Mouse (Mus musculus) right cerebral cortex, adult 2 months (tissue): ENCODE measurements around the gene Atg7.

Experiments used
- DNase-seq, 2 experiments: peaks; one replicate each; pipeline ENCODE4 v3.0.0; 2021 to 2022; ENCODE audit warnings: low spot score in 2 of 2

Gene Atg7

GRCm38 (mm10) chr6:114684407-114684806 lies 41.5 kb downstream of the Atg7 start:
- DNase-seq = no peak

- no peak for DNase-seq
Measured at GRCm38 (mm10) chr6:114685412-114685811, 42.5 kb downstream of the Atg7 start.

GRCm38 (mm10) chr6:114687035-114687434 lies 44.1 kb downstream of the Atg7 start:
- no peak for DNase-seq

GRCm38 (mm10) chr6:114690661-114691060 lies 47.8 kb downstream of the Atg7 start:
- no peak for DNase-seq

- DNase-seq = peak in 1 of 2 experiments; percentile 31
Measured at GRCm38 (mm10) chr6:114691530-114691929, 48.6 kb downstream of the Atg7 start.

- no peak for DNase-seq
Measured at GRCm38 (mm10) chr6:114692691-114693090, 49.8 kb downstream of the Atg7 start.

GRCm38 (mm10) chr6:114697646-114698490 lies 55.0 kb downstream of the Atg7 start:
- DNase-seq = peak; percentile 77 to 87

GRCm38 (mm10) chr6:114698578-114698977 lies 55.7 kb downstream of the Atg7 start:
- DNase-seq = no peak

GRCm38 (mm10) chr6:114700704-114701103 lies 57.8 kb downstream of the Atg7 start:
- DNase-seq = no peak

- DNase-seq = no peak
Measured at GRCm38 (mm10) chr6:114707032-114707431, 64.1 kb downstream of the Atg7 start.

GRCm38 (mm10) chr6:114712242-114713050 lies 69.5 kb downstream of the Atg7 start:
- peak; percentile 71 to 74 for DNase-seq

GRCm38 (mm10) chr6:114713538-114713937 lies 70.6 kb downstream of the Atg7 start:
- DNase-seq = no peak

GRCm38 (mm10) chr6:114714654-114715053 lies 71.8 kb downstream of the Atg7 start:
- no peak for DNase-seq

GRCm38 (mm10) chr6:114715289-114716030 lies 72.6 kb downstream of the Atg7 start:
- DNase-seq = no peak

- DNase-seq = no peak
Measured at GRCm38 (mm10) chr6:114719100-114719499, 76.2 kb downstream of the Atg7 start.

GRCm38 (mm10) chr6:114719665-114720064 lies 76.8 kb downstream of the Atg7 start:
- DNase-seq = no peak

GRCm38 (mm10) chr6:114722046-114722445 lies 79.1 kb downstream of the Atg7 start:
- DNase-seq = peak in 1 of 2 experiments; percentile 43

- peak; percentile 80 to 84 for DNase-seq
Measured at GRCm38 (mm10) chr6:114723925-114724324, 81.0 kb downstream of the Atg7 start.

- DNase-seq = no peak
Measured at GRCm38 (mm10) chr6:114724351-114724750, 81.5 kb downstream of the Atg7 start.

- no peak for DNase-seq
Measured at GRCm38 (mm10) chr6:114725147-114725575, 82.3 kb downstream of the Atg7 start.

- DNase-seq = no peak
Measured at GRCm38 (mm10) chr6:114726681-114727080, 83.8 kb downstream of the Atg7 start.

- no peak for DNase-seq
Measured at GRCm38 (mm10) chr6:114733156-114733555, 90.3 kb downstream of the Atg7 start.
